Mouse (Mus musculus): Measurements from ENCODE around the gene 4930590J08Rik.

- TF ChIP-seq POLR2A (IDR thresholded peaks at IDR 0.05; ENCODE audit: low read depth, low read length) (no peak), CTCF (IDR thresholded peaks at IDR 0.05; ENCODE audit: extremely low read depth, insufficient read length, insufficient replicate concordance, low read depth, low read length) (no peak)
Observed at GRCm38 (mm10) chr6:91978371-91979300, 76.0 kb downstream of the 4930590J08Rik start, which contains the start of gene Fgd5.

All from small intestine, adult 2 months (tissue).